Mouse (Mus musculus) left cerebral cortex, adult 8-10 months (tissue): ENCODE data around the gene Axin1. TPM values are rescaled to one million over a fixed set of nuclear protein-coding genes. Genes with fewer than 3 reads are reported as not detected.
"Not testable (repeated sequence)": the region's sequence is repeated elsewhere in the genome, so short reads cannot be mapped to it uniquely, and the experiment has no call there.

ENCODE experiments used
- DNase-seq, 2 experiments: peaks; one replicate each; pipeline ENCODE4 v3.0.0; 2022; ENCODE audit warnings: low spot score in 2 of 2
- total RNA-seq, 4 experiments: library from RNA; stranded (reverse); gene quantifications; 2 replicates each; pipeline ENCODE4 v1.2.4; 2022

Gene Axin1
- 10 to 100 TPM; 24.6 to 30.3 (median 28.2) TPM for total RNA-seq

- peak; percentile 82 to 96 for DNase-seq
Observed at GRCm38 (mm10) chr17:26138239-26138836, at the start of gene Axin1. TSS of gene Axin1 (plus strand) at chr17:26138688.

- peak; percentile 77 to 84 for DNase-seq
Observed at GRCm38 (mm10) chr17:26089905-26090632, 48.4 kb upstream of the Axin1 start, which contains the start of gene Decr2. TSS of gene Decr2 (minus strand) at chr17:26090337.

- DNase-seq = no peak
Observed at GRCm38 (mm10) chr17:26094531-26095110, 43.9 kb upstream of the Axin1 start.

GRCm38 (mm10) chr17:26095121-26095740, 43.3 kb upstream of the Axin1 start, which contains the start of gene Nme4:
TSS of gene Nme4 (minus strand) at chr17:26095602.
- DNase-seq = peak; percentile 43 to 46

- no peak for DNase-seq
Observed at GRCm38 (mm10) chr17:26098461-26098860, 40.0 kb upstream of the Axin1 start.

GRCm38 (mm10) chr17:26099316-26099715, 39.2 kb upstream of the Axin1 start:
- DNase-seq = not testable (repeated sequence)

- DNase-seq = no peak
Observed at GRCm38 (mm10) chr17:26100166-26100565, 38.3 kb upstream of the Axin1 start.

GRCm38 (mm10) chr17:26101478-26101877, 37.0 kb upstream of the Axin1 start:
- DNase-seq = no peak

- DNase-seq = no peak
Observed at GRCm38 (mm10) chr17:26105619-26106018, 32.9 kb upstream of the Axin1 start.

- no peak for DNase-seq
Observed at GRCm38 (mm10) chr17:26110156-26110555, 28.3 kb upstream of the Axin1 start.

- DNase-seq = no peak
Observed at GRCm38 (mm10) chr17:26111024-26111423, 27.5 kb upstream of the Axin1 start.

GRCm38 (mm10) chr17:26111722-26112121, 26.8 kb upstream of the Axin1 start:
- no peak for DNase-seq

- no peak for DNase-seq
Observed at GRCm38 (mm10) chr17:26112751-26113150, 25.7 kb upstream of the Axin1 start.

- peak; percentile 61 to 66 for DNase-seq
Observed at GRCm38 (mm10) chr17:26113181-26113948, 25.1 kb upstream of the Axin1 start, which contains the start of gene Tmem8. TSS of gene Tmem8 (plus strand) at chr17:26113299.

GRCm38 (mm10) chr17:26114061-26114460, 24.4 kb upstream of the Axin1 start:
- DNase-seq = no peak

GRCm38 (mm10) chr17:26114461-26114860, 24.0 kb upstream of the Axin1 start:
- not testable (repeated sequence) for DNase-seq

- DNase-seq = no peak
Observed at GRCm38 (mm10) chr17:26115205-26115898, 23.1 kb upstream of the Axin1 start.

- DNase-seq = no peak
Observed at GRCm38 (mm10) chr17:26115956-26116487, 22.5 kb upstream of the Axin1 start.

- no peak for DNase-seq
Observed at GRCm38 (mm10) chr17:26116503-26117258, 21.8 kb upstream of the Axin1 start.
